Mouse (Mus musculus): ENCODE data around the gene Rnase9. TPM values are rescaled to one million over a fixed set of nuclear protein-coding genes. Genes with fewer than 3 reads are reported as not detected.
A peak's percentile ranks its signal among the peaks of the same experiment; 100 is the strongest.

Rnase9 gene
- polyA plus RNA-seq, 1 experiment from 2014 or later, result not detected

GRCm38 (mm10) chr14:51007152-51007801, 34.4 kb downstream of the Rnase9 start, which contains the start of gene Rnase10:
Rnase10 (plus strand) TSS chr14:51007751.
- Histone ChIP-seq H3K4me3 (replicated peaks; ENCODE audit: low read length) (no peak within 1 kb of the TSS), H3K4me2 (ENCODE audit: low read depth, low read length) (peak within 1 kb of the TSS; percentile 16; the same call in 1 of the 2 replicates), H3K9ac (ENCODE audit: low read length) (no peak within 1 kb of the TSS), H3K9me3 (replicated peaks; ENCODE audit: control insufficient read depth, low read length) (no peaks in the 10 kb centered on the region; the same call in 1 of the 2 replicates), H3K27me3 (ENCODE audit: control insufficient read depth, insufficient read depth, low read length) (no peaks in the 10 kb centered on the region), H3K27ac (ENCODE audit: low read length) (peak within 1 kb of the TSS; percentile 88), H3K36me3 (ENCODE audit: control insufficient read depth, insufficient read depth, low read length) (no peaks in the 10 kb centered on the region), H3K4me1 (ENCODE audit: control insufficient read depth, insufficient read depth, low read length) (peaks cover 5% of the 10 kb centered on the region; the same call in 1 of the 2 replicates)
- WGBS, result 74% methylated on average over 8 of the region's 8 CpGs
- ATAC-seq (ENCODE audit: insufficient read depth, low FRiP score), result no peak

DNA sequence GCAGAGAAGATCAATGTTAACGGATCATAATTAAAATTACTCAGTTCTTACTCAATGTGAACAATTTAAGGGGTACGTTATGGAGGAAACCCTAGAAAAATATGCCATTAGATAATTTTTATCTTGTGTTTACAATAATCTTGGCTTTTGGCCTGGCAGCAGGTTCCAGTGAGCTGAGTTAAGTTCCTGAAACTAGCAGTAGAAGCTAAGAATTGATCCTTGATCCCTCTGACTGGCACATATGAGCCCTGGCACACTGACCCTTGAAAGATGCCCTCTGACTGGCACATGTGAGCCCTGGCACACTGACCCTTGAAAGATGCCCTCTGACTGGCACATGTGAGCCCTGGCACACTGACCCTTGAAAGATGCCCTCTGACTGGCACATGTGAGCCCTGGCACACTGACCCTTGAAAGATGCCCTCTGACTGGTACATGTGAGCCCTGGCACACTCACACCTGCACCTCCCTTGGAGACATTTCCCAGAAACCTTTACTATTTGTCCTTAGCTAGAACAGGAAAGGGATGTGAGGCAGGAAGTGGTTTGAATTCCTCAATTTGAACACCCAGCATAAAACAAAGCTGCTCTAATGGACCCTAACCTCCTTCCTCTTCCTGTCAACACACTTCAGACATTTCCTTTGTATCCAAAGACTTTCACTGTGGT, 43.5 kb downstream of the Rnase9 start:
- Histone ChIP-seq H3K9ac (ENCODE audit: low read length) (no peak overlapping the region), H3K4me2 (ENCODE audit: low read depth, low read length) (no peak overlapping the region), H3K27me3 (ENCODE audit: control insufficient read depth, insufficient read depth, low read length) (no peaks in the 10 kb centered on the region), H3K4me1 (ENCODE audit: control insufficient read depth, insufficient read depth, low read length) (no peaks in the 10 kb centered on the region), H3K27ac (ENCODE audit: low read length) (no peak overlapping the region), H3K36me3 (ENCODE audit: control insufficient read depth, insufficient read depth, low read length) (no peaks in the 10 kb centered on the region), H3K9me3 (replicated peaks; ENCODE audit: control insufficient read depth, low read length) (no peaks in the 10 kb centered on the region), H3K4me3 (replicated peaks; ENCODE audit: low read length) (no peak overlapping the region)
- WGBS, result 48% methylated on average over 2 of the region's 2 CpGs
- no peak for ATAC-seq (ENCODE audit: insufficient read depth, low FRiP score)

- H3K9me3 ChIP-seq (replicated peaks; ENCODE audit: control insufficient read depth, low read length), result no peaks in the 10 kb centered on the region
- H3K27me3 ChIP-seq (ENCODE audit: control insufficient read depth, insufficient read depth, low read length), result no peaks in the 10 kb centered on the region
- no peak for ATAC-seq (ENCODE audit: insufficient read depth, low FRiP score)
- H3K27ac ChIP-seq (ENCODE audit: low read length), result peak overlapping the region; percentile 43
- WGBS, result 59% methylated on average over 3 of the region's 3 CpGs
- H3K4me2 ChIP-seq (ENCODE audit: low read depth, low read length), result no peak overlapping the region
- no peaks in the 10 kb centered on the region for H3K4me1 ChIP-seq (ENCODE audit: control insufficient read depth, insufficient read depth, low read length)
- H3K4me3 ChIP-seq (replicated peaks; ENCODE audit: low read length), result no peak overlapping the region
- no peak overlapping the region for H3K9ac ChIP-seq (ENCODE audit: low read length)
- no peaks in the 10 kb centered on the region for H3K36me3 ChIP-seq (ENCODE audit: control insufficient read depth, insufficient read depth, low read length)
Observed at GRCm38 (mm10) chr14:50997088-50997487, 44.6 kb downstream of the Rnase9 start.

DNA sequence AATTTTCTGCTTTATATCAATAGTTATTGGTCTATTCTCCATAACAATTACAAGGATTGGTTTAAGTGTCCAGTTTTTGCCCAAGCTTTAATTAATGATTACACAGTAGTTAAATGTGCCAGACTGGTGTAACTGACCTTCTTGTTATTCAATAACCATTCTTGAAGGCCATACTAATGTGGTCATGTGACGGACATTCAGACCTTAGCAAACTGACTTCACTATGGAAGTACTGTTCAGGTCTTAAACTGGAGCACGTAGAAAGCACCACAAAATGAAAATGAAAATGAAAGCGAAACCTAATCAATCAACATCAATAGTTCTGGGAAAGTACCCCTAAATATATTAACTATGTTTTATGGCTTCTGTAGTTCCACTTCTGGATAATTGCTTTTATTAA, 50.6 kb downstream of the Rnase9 start:
- WGBS, result 70% methylated on average over 3 of the region's 3 CpGs
- no peaks in the 10 kb centered on the region for H3K36me3 ChIP-seq (ENCODE audit: control insufficient read depth, insufficient read depth, low read length)
- H3K4me3 ChIP-seq (replicated peaks; ENCODE audit: low read length), result no peak overlapping the region
- H3K27ac ChIP-seq (ENCODE audit: low read length), result no peak overlapping the region
- no peak overlapping the region for H3K4me2 ChIP-seq (ENCODE audit: low read depth, low read length)
- H3K9me3 ChIP-seq (replicated peaks; ENCODE audit: control insufficient read depth, low read length), result no peaks in the 10 kb centered on the region
- no peaks in the 10 kb centered on the region for H3K27me3 ChIP-seq (ENCODE audit: control insufficient read depth, insufficient read depth, low read length)
- H3K4me1 ChIP-seq (ENCODE audit: control insufficient read depth, insufficient read depth, low read length), result no peaks in the 10 kb centered on the region
- ATAC-seq (ENCODE audit: insufficient read depth, low FRiP score), result no peak
- no peak overlapping the region for H3K9ac ChIP-seq (ENCODE audit: low read length)

Other genes starting within 250 kb of the Rnase9 start
- gene Ccnb1ip1, start 234.1 kb downstream of the Rnase9 start, polyA plus RNA-seq (2015; fragmentation: Nextera tagmentation; extraction: Ambion mirVana), result not detected in 2 replicates
- 56.4 and 62.2 TPM in 2 replicates for gene Parp2, start 234.0 kb downstream of the Rnase9 start, polyA plus RNA-seq (2015; fragmentation: Nextera tagmentation; extraction: Ambion mirVana)
- gene Tep1, start 171.3 kb downstream of the Rnase9 start, polyA plus RNA-seq (2015; fragmentation: Nextera tagmentation; extraction: Ambion mirVana), result 9.7 and 11.5 TPM in 2 replicates
- gene Klhl33, start 144.4 kb downstream of the Rnase9 start, polyA plus RNA-seq (2015; fragmentation: Nextera tagmentation; extraction: Ambion mirVana), result 0.26 and 0.49 TPM in 2 replicates
- gene Osgep, start 117.0 kb downstream of the Rnase9 start, polyA plus RNA-seq (2015; fragmentation: Nextera tagmentation; extraction: Ambion mirVana), result 130 and 140 TPM in 2 replicates
- 149 and 166 TPM in 2 replicates for gene Apex1, start 116.9 kb downstream of the Rnase9 start, polyA plus RNA-seq (2015; fragmentation: Nextera tagmentation; extraction: Ambion mirVana)
- gene Pip4p1, start 111.0 kb downstream of the Rnase9 start, polyA plus RNA-seq (2015; fragmentation: Nextera tagmentation; extraction: Ambion mirVana), result 45.2 and 47.6 TPM in 2 replicates
- gene Pnp, start 110.8 kb downstream of the Rnase9 start, polyA plus RNA-seq (2015; fragmentation: Nextera tagmentation; extraction: Ambion mirVana), result 74.9 and 75.2 TPM in 2 replicates
- gene Gm49342, start 97.4 kb downstream of the Rnase9 start, polyA plus RNA-seq (2015; fragmentation: Nextera tagmentation; extraction: Ambion mirVana), result not detected in 2 replicates
- 0.69 and 1.6 TPM in 2 replicates for gene Pnp2, start 85.9 kb downstream of the Rnase9 start, polyA plus RNA-seq (2015; fragmentation: Nextera tagmentation; extraction: Ambion mirVana)
- 0.23 and 0.54 TPM in 2 replicates for gene Rnase10, start 34.1 kb downstream of the Rnase9 start, polyA plus RNA-seq (2015; fragmentation: Nextera tagmentation; extraction: Ambion mirVana)
- not detected in 2 replicates for gene Rnase11, start 8.3 kb upstream of the Rnase9 start, polyA plus RNA-seq (2015; fragmentation: Nextera tagmentation; extraction: Ambion mirVana)
- 0.45 TPM in 1 of 2 replicates, not detected in the other for gene Rnase12, start 15.8 kb upstream of the Rnase9 start, polyA plus RNA-seq (2015; fragmentation: Nextera tagmentation; extraction: Ambion mirVana)
- not detected in 2 replicates for gene Olfr750, start 32.6 kb upstream of the Rnase9 start, polyA plus RNA-seq (2015; fragmentation: Nextera tagmentation; extraction: Ambion mirVana)
- gene Rnase4, start 49.2 kb upstream of the Rnase9 start, polyA plus RNA-seq (2015; fragmentation: Nextera tagmentation; extraction: Ambion mirVana), result 151 and 166 TPM in 2 replicates
- gene Ang, start 49.3 kb upstream of the Rnase9 start, polyA plus RNA-seq (2015; fragmentation: Nextera tagmentation; extraction: Ambion mirVana), result 39.4 and 41.6 TPM in 2 replicates
- not detected in 2 replicates for gene Eddm3b, start 72.6 kb upstream of the Rnase9 start, polyA plus RNA-seq (2015; fragmentation: Nextera tagmentation; extraction: Ambion mirVana)
- gene Rnase6, start 82.0 kb upstream of the Rnase9 start, polyA plus RNA-seq (2015; fragmentation: Nextera tagmentation; extraction: Ambion mirVana), result 1.9 and 2.9 TPM in 2 replicates
- 117 and 170 TPM in 2 replicates for gene Rnase1, start 104.9 kb upstream of the Rnase9 start, polyA plus RNA-seq (2015; fragmentation: Nextera tagmentation; extraction: Ambion mirVana)
- gene Rnase2b, start 120.4 kb upstream of the Rnase9 start, polyA plus RNA-seq (2015; fragmentation: Nextera tagmentation; extraction: Ambion mirVana), result not detected in 2 replicates
- gene Ang2, start 157.3 kb upstream of the Rnase9 start, polyA plus RNA-seq (2015; fragmentation: Nextera tagmentation; extraction: Ambion mirVana), result not detected in 2 replicates
- gene Ear14, start 161.5 kb upstream of the Rnase9 start, polyA plus RNA-seq (2015; fragmentation: Nextera tagmentation; extraction: Ambion mirVana), result not detected in 2 replicates
- not detected in 2 replicates for gene Rnase2a, start 214.2 kb upstream of the Rnase9 start, polyA plus RNA-seq (2015; fragmentation: Nextera tagmentation; extraction: Ambion mirVana)

Data from stomach, embryonic 16.5 days (tissue).